Mouse (Mus musculus) limb, embryonic 14.5 days (tissue): ENCODE data around the gene Dpm2. TPM values are rescaled to one million over a fixed set of nuclear protein-coding genes. Genes with fewer than 3 reads are reported as not detected.
A peak's percentile ranks its signal among the peaks of the same experiment; 100 is the strongest.

Experiments used
- ATAC-seq: fragments of 200-750 bp; cut with Nextera tagmentation; 2 replicates; pipeline ENCODE4 v1.8.0; 2017; ENCODE audit warnings: low read depth, moderate number of reproducible peaks, moderate TSS enrichment; ENCODE audit not compliant: low FRiP score
- DNase-seq: peaks from one replicate; pipeline ENCODE4 v3.0.0-alpha.2; 2015; ENCODE audit warnings: low spot score
- H3K27ac ChIP-seq: fragments of 300-500 bp; sonication (generic); replicated peaks from 2 replicates; pipeline ENCODE4 v1.5.1; 2014; ENCODE audit warnings: low read depth, mild to moderate bottlenecking, low read length, moderate library complexity, mixed read lengths
- H3K27me3 ChIP-seq: fragments of 300-500 bp; sonication (generic); 2 replicates; pipeline ENCODE4 v1.6.1; 2014; ENCODE audit warnings: low read length, mixed read lengths; ENCODE audit not compliant: control insufficient read depth, insufficient read depth
- H3K36me3 ChIP-seq: fragments of 300-500 bp; sonication (generic); 2 replicates; pipeline ENCODE4 v1.6.1; 2014; ENCODE audit warnings: mild to moderate bottlenecking, low read length, moderate library complexity, mixed read lengths; ENCODE audit not compliant: control insufficient read depth, insufficient read depth
- H3K4me1 ChIP-seq: fragments of 300-500 bp; sonication (generic); 2 replicates; pipeline ENCODE4 v1.6.1; 2014; ENCODE audit warnings: antibody characterized with exemption, low read length, mixed read lengths; ENCODE audit not compliant: control insufficient read depth, insufficient read depth
- H3K4me2 ChIP-seq: fragments of 300-500 bp; sonication (generic); replicated peaks from 2 replicates; pipeline ENCODE4 v1.6.1; 2014; ENCODE audit warnings: low read depth, mild to moderate bottlenecking, low read length, moderate library complexity; ENCODE audit not compliant: severe bottlenecking
- H3K4me3 ChIP-seq: fragments of 300-500 bp; sonication (generic); replicated peaks from 2 replicates; pipeline ENCODE4 v1.5.1; 2014; ENCODE audit warnings: low read length
- H3K9ac ChIP-seq: fragments of 300-500 bp; sonication (generic); 2 replicates; pipeline ENCODE4 v1.6.1; 2014; ENCODE audit warnings: mild to moderate bottlenecking, low read depth, low read length, moderate library complexity; ENCODE audit not compliant: severe bottlenecking
- H3K9me3 ChIP-seq: fragments of 300-500 bp; sonication (generic); 2 replicates; pipeline ENCODE4 v1.6.1; 2016; ENCODE audit warnings: low read length; ENCODE audit not compliant: control insufficient read depth
- POLR2A ChIP-seq: fragments of 200-500 bp; IDR thresholded peaks from 2 replicates; pipeline ENCODE4 v1.8.0; 2012; ENCODE audit warnings: inconsistent platforms, mild to moderate bottlenecking, moderate library complexity, borderline replicate concordance; ENCODE audit not compliant: insufficient read depth, insufficient read length; ENCODE audit errors: extremely low read depth
- WGBS: fragments of 180-500 bp; shearing (Covaris S2); extraction: QIAGEN DNeasy Blood & Tissue Kit; methylation state at CpG from one replicate; pipeline ENCODE4 v1.1.7; 2014; 5-methylcytosine and 5-hydroxymethylcytosine counted together
- polyA plus RNA-seq, 2 experiments: library from polyadenylated mRNA; depleted of rRNA in 1 of 2; stranded (reverse) in 1 of 2; unstranded in 1 of 2; fragments of >200 nt; fragmentation: Nextera tagmentation in 1 of 2; extraction: Ambion mirVana in 1 of 2; gene quantifications; 2 replicates each; pipeline versions ENCODE4 v1.2.1 to v1.2.3; 2012 to 2014

Gene Dpm2
- polyA plus RNA-seq, 2 experiments = 122 to 146 TPM

- Histone ChIP-seq H3K9me3 (no peaks in the 10 kb centered on the region), H3K36me3 (peaks cover 4% of the 10 kb centered on the region), H3K9ac (no peak overlapping the region), H3K27ac (no peak overlapping the region), H3K4me2 (no peak overlapping the region), H3K4me1 (peaks cover 9% of the 10 kb centered on the region), H3K4me3 (no peak overlapping the region), H3K27me3 (no peaks in the 10 kb centered on the region)
- no peak for DNase-seq
- no peak for ATAC-seq
- WGBS = 88% methylated on average over 9 of the region's 9 CpGs
- TF ChIP-seq POLR2A = no peak
These were observed 5.9 kb downstream of the Dpm2 start for GRCm38 (mm10) chr2:32576532-32576931.

GRCm38 (mm10) chr2:32578146-32579046 lies 7.7 kb downstream of the Dpm2 start:
- H3K9me3 ChIP-seq = no peaks in the 10 kb centered on the region
- peaks cover under 1% of the 10 kb centered on the region; the same call in 1 of the 2 replicates for H3K36me3 ChIP-seq
- DNase-seq (no peak), ATAC-seq (no peak)
- no peaks in the 10 kb centered on the region for H3K27me3 ChIP-seq
- H3K27ac ChIP-seq = no peak overlapping the region
- TF ChIP-seq POLR2A = no peak
- no peak overlapping the region for H3K4me3 ChIP-seq
- peaks cover 10% of the 10 kb centered on the region for H3K4me1 ChIP-seq
- H3K4me2 ChIP-seq = no peak overlapping the region
- H3K9ac ChIP-seq = no peak overlapping the region
- 32% methylated on average over 24 of the region's 30 CpGs for WGBS

- Histone ChIP-seq H3K4me3 (peak overlapping the region; percentile 16; the same call in 1 of the 2 replicates), H3K9me3 (no peaks in the 10 kb centered on the region), H3K36me3 (no peaks in the 10 kb centered on the region), H3K9ac (no peak overlapping the region), H3K27ac (no peak overlapping the region), H3K27me3 (no peaks in the 10 kb centered on the region), H3K4me1 (peaks cover 6% of the 10 kb centered on the region; the same call in 1 of the 2 replicates), H3K4me2 (peak overlapping the region; percentile 20; the same call in 1 of the 2 replicates)
- no peak for TF ChIP-seq POLR2A
- 44% methylated on average over 19 of the region's 19 CpGs for WGBS
- DNase-seq (peak; percentile 41), ATAC-seq (no peak)
These were observed 10.9 kb downstream of the Dpm2 start for GRCm38 (mm10) chr2:32581450-32582095.

- no peaks in the 10 kb centered on the region for H3K9me3 ChIP-seq
- H3K4me1 ChIP-seq = peaks cover 12% of the 10 kb centered on the region
- no peaks in the 10 kb centered on the region for H3K27me3 ChIP-seq
- no peak overlapping the region for H3K9ac ChIP-seq
- ATAC-seq (peak; percentile 69), DNase-seq (peak; percentile 88)
- TF ChIP-seq POLR2A = no peak
- H3K4me3 ChIP-seq = peak overlapping the region; percentile 27
- H3K4me2 ChIP-seq = peak overlapping the region; percentile 50
- H3K36me3 ChIP-seq = no peaks in the 10 kb centered on the region
- WGBS = 14% methylated on average over 37 of the region's 37 CpGs
- H3K27ac ChIP-seq = no peak overlapping the region
These were observed 12.5 kb downstream of the Dpm2 start for GRCm38 (mm10) chr2:32582830-32583799.
